In the genomic region with DNA sequence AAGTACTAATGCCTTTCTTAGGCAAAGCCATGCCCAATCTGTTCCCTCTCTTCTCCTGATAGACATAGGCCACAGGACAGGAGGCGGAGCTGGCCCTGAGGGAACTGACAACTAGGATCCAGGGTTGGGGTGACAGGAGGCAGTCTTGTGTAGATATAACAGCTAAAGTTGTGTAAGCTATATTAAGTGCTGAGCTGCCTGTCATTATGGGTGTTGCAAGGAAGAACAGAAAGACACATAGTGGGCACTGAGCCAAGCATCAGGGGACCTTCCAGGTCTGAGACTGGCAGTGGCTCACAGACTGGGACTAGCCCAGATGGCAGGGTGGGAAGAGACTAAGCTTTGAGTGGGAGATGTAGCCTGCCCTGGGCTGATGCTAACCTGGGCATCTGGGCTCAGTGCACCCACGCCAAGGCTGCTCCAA, we compare ENCODE assay signal across 14 mouse cellular contexts. TPM values are rescaled to one million over a fixed set of nuclear protein-coding genes. Genes with fewer than 3 reads are reported as not detected.
DNase-seq lines count a peak whose midpoint lies in the region; ATAC-seq lines count a peak whose summit lies in the region.
"Had no signal": no experiment of that assay in that cellular context is flagged by ENCODE, and none has a peak within 500 bp of the region (broad histone marks: within the 10 kb centered on the region; RNA-seq: fewer than 3 reads in every experiment).

No protein-coding gene starts in this region.

- 72% methylated on average over 2 of the region's 2 CpGs for WGBS in forebrain, embryonic 14.5 days
- 53% methylated on average over 2 of the region's 2 CpGs for WGBS in forebrain, embryonic 12.5 days
- WGBS in heart, embryonic 13.5 days: 39% methylated on average over 2 of the region's 2 CpGs

- intact Hi-C loops in left cerebral cortex, postnatal 4 days (cut with DNase I): no loop called here

- no peak overlapping the region for H3K4me2 ChIP-seq in forebrain, embryonic 14.5 days (ENCODE audit: low read length)
- H3K4me2 ChIP-seq in forebrain, embryonic 12.5 days: no peak overlapping the region
- no peak overlapping the region for H3K4me2 ChIP-seq in heart, embryonic 13.5 days

- ATAC-seq in forebrain, embryonic 14.5 days: 0 out of 2 replicates have a peak, but pooled peaks have one; percentile 18
- no peak for ATAC-seq in forebrain, embryonic 12.5 days (ENCODE audit: low FRiP score)
- peak; percentile 65; the same call in 1 of the 2 replicates for ATAC-seq in heart, embryonic 13.5 days (ENCODE audit: extremely low read depth, insufficient number of reproducible peaks, low FRiP score, low TSS enrichment)
- ATAC-seq: midbrain, embryonic 16.5 days had no signal

- no peak overlapping the region for H3K9ac ChIP-seq in forebrain, embryonic 14.5 days (ENCODE audit: low read length)
- no peak overlapping the region for H3K9ac ChIP-seq in forebrain, embryonic 12.5 days
- H3K9ac ChIP-seq in heart, embryonic 13.5 days: peak overlapping the region; percentile 56; the same call in 1 of the 2 replicates

- no peaks in the 10 kb centered on the region for H3K27me3 ChIP-seq in forebrain, embryonic 14.5 days (replicated peaks; ENCODE audit: control insufficient read depth, insufficient read depth, low read length)
- H3K27me3 ChIP-seq in forebrain, embryonic 12.5 days: no peaks in the 10 kb centered on the region
- no peaks in the 10 kb centered on the region; the same call in 1 of the 2 replicates for H3K27me3 ChIP-seq in heart, embryonic 13.5 days (replicated peaks)

- no peak overlapping the region for H3K27ac ChIP-seq in forebrain, embryonic 14.5 days (ENCODE audit: low read depth, low read length)
- H3K27ac ChIP-seq in forebrain, embryonic 12.5 days: no peak overlapping the region
- peak overlapping the region; percentile 88 for H3K27ac ChIP-seq in heart, embryonic 13.5 days (replicated peaks)

- H3K4me1 ChIP-seq in forebrain, embryonic 14.5 days (ENCODE audit: control insufficient read depth, insufficient read depth, low read length): no peaks in the 10 kb centered on the region
- no peaks in the 10 kb centered on the region for H3K4me1 ChIP-seq in forebrain, embryonic 12.5 days
- H3K4me1 ChIP-seq in heart, embryonic 13.5 days: peaks cover 40% of the 10 kb centered on the region

- no peaks in the 10 kb centered on the region for H3K9me3 ChIP-seq in forebrain, embryonic 14.5 days (replicated peaks; ENCODE audit: control insufficient read depth, low read length)
- H3K9me3 ChIP-seq in forebrain, embryonic 12.5 days: no peaks in the 10 kb centered on the region
- H3K9me3 ChIP-seq in heart, embryonic 13.5 days: no peaks in the 10 kb centered on the region

- no peak overlapping the region for H3K4me3 ChIP-seq in forebrain, embryonic 14.5 days (ENCODE audit: low read depth, low read length)
- no peak overlapping the region for H3K4me3 ChIP-seq in forebrain, embryonic 12.5 days (replicated peaks)
- H3K4me3 ChIP-seq in heart, embryonic 13.5 days: no peak overlapping the region
- H3K4me3 ChIP-seq: erythroblast, embryonic 14.5 days had no signal

- DNase-seq in forebrain, embryonic 14.5 days (ENCODE audit: low spot score): peak; percentile 47
- DNase-seq in left cerebral cortex, postnatal 4 days: peak; percentile 38
- no peak for DNase-seq in left cerebral cortex, adult 9 months (ENCODE audit: low spot score in 2 of 2)
- peak; percentile 67 for DNase-seq in brain, adult 2 months (ENCODE audit: low read depth, low spot score)
- DNase-seq in ovary, postnatal 14 days (ENCODE audit: low spot score): no peak
- no peak for DNase-seq in Muller cell, postnatal 12 days (ENCODE audit: inconsistent ontology term)
- DNase-seq: cerebellum, postnatal 36 days; kidney, postnatal 10 days; right cerebral cortex, postnatal 25 days had no signal

- H3K36me3 ChIP-seq in forebrain, embryonic 14.5 days (ENCODE audit: control insufficient read depth, insufficient read depth, low read length): no peaks in the 10 kb centered on the region
- no peaks in the 10 kb centered on the region for H3K36me3 ChIP-seq in forebrain, embryonic 12.5 days (replicated peaks)
- H3K36me3 ChIP-seq in heart, embryonic 13.5 days: peaks cover 6% of the 10 kb centered on the region; the same call in 1 of the 2 replicates

RNA-seq across cellular contexts. Expression of a gene that starts 30.0 kb away (rescaled TPM):
- 4.2 and 4.7 TPM in 2 replicates for polyA plus RNA-seq in forebrain, embryonic 14.5 days (2014; fragmentation: Nextera tagmentation; extraction: Ambion mirVana)
- 2.6 and 5.8 TPM in 2 replicates for polyA plus RNA-seq in forebrain, embryonic 12.5 days (2016; fragmentation: Nextera tagmentation; extraction: Ambion mirVana)
- 1 to 10 TPM; 5.2 to 7.3 TPM for total RNA-seq in left cerebral cortex, postnatal 4 days (2021)
- 17.3 and 18.2 TPM in 2 replicates for polyA plus RNA-seq in heart, embryonic 13.5 days (2015; fragmentation: Nextera tagmentation; extraction: Ambion mirVana)
- total RNA-seq: neutrophil, adult 5-6 weeks had no signal

RNA-seq across cellular contexts. Expression of a gene that starts 53.1 kb away (rescaled TPM):
- polyA plus RNA-seq in forebrain, embryonic 14.5 days (2014; fragmentation: Nextera tagmentation; extraction: Ambion mirVana): not detected in 2 replicates
- polyA plus RNA-seq in forebrain, embryonic 12.5 days (2016; fragmentation: Nextera tagmentation; extraction: Ambion mirVana): not detected in 2 replicates
- total RNA-seq in left cerebral cortex, postnatal 4 days (2021): under 1 TPM; 0.30 to 0.58 TPM
- polyA plus RNA-seq in heart, embryonic 13.5 days (2015; fragmentation: Nextera tagmentation; extraction: Ambion mirVana): 0.55 and 0.88 TPM in 2 replicates
- total RNA-seq: neutrophil, adult 5-6 weeks had no signal
- polyA plus RNA-seq: erythroblast, embryonic 14.5 days had no signal

Comparison
In these comparisons a context has a peak if more than half of its experiments do, and no peak if none do; other contexts are left out.
1. DNase-seq: peak in forebrain, embryonic 14.5 days (single experiment), left cerebral cortex, postnatal 4 days (single experiment) and brain, adult 2 months (single experiment); none in left cerebral cortex, adult 9 months (0 of 2), ovary, postnatal 14 days (single experiment) and Muller cell, postnatal 12 days (single experiment).